Mouse (Mus musculus) frontal cortex, postnatal 25 days (tissue): ENCODE data around the gene Ckap2l.
A peak's percentile ranks its signal among the peaks of the same experiment; 100 is the strongest.

ENCODE experiments used
- DNase-seq, 2 experiments: peaks; one replicate each; pipeline ENCODE4 v3.0.0; 2022; ENCODE audit warnings: low spot score in 2 of 2

Ckap2l gene

DNA sequence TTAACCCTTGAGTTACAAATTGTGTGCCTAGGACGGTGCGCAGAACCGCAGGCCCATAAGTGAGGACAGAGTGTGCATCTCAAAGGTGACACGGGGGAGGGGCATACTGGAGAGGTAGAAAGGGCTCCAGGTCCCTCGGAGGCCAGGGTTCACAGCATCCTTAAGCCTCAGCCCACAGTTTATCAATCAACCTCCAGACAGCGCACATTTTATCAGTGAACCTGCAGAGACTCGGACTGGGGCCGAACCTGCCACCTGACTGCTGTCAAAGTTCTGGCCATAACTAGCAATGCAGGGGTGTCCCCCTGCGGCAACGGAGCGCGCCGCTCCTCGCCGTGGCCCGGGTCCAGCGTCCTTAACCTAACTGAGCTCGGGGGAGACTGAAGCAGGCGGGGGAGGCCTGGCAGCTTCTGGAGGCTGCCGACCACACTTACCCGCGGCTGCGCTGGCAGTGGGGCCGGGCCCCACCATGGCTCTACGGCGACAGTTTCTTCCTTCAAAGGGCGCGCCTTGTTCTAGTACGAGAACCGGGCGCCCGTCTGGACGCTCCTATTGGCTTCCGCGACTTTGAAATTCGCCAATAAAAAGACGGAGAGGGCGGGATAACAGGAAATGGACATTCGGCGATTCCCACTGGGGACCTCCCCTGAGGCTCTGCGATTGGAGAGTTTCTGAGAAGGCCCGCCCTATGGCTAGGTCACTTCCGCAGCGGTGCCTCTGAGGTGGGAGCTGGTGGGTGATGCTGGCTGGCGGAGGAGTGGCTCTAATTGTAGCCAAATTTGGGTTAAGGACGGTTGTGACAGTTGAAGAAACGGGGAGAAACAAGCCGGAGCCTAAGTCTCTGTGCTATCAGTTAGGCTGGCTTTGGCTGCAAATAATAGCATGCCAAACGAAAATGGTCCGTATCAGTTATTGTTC is at the start of gene Ckap2l:
Gene Ckap2l, minus strand, starts transcription at position 542 of the 918 bp plus-strand sequence.
- DNase-seq: peak; percentile 80 to 95

DNA sequence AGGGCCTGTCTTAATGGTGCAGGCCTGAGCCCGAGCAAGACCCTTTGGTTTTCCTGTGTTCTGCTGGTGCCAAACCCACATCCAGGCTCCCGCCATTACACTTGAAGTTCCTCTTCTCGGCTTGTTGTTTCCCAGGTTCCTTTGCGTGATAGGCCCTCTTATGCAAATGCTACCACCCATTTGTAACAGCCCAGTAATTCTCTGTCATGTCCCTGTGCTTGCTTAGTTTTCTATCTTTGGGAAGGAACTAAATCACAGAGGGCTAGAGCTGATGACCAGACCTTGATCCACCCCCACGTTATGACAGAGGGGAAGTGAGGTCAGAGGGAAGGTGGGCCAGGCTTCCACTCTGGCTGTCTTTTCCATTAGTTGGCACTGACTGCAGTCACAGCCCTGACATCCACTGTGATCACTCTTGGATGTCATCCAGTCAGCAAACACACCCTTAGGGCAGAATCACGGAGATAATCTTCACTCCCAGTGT is 41.2 kb upstream of the Ckap2l start:
- DNase-seq: no peak

DNA sequence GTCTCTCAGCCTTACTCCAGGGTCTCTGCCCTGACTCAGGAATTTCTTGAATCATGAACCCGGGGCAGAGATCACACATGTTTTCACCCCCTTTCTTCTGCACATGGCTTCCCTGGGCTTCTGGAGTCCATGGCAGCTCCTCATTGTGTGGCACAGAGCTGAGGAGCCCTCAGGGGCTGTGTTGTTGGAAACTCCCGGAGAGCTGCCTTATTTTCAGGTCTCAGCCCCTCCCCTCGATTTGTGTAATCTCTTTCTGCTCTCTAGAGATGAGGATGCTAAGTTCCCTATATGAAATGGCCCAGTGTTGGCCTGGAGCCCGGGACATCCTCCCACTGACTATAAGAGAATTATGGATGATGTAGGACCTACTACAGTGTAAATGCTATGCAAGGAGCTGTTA is 36.5 kb upstream of the Ckap2l start:
- DNase-seq: no peak

DNA sequence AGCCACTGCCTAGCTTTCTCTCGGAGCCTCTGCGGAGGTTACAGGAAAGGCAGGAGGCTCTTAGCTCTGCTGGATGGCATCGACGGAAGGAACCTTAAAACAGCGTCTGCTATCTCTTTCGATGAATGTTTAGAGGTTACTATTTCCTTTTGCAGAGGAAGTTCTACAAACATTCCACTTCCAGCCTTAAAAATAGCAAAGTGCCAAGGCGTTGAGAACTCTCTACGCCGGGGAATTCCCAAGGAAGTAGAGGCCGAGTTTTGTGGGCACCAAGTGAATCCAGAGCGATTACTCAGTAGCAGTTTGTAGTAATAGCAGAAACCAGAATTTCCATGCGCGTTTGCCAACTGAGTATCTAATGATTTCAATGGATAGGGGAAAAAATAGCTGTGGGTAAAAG is 33.5 kb upstream of the Ckap2l start:
- DNase-seq: no peak

DNA sequence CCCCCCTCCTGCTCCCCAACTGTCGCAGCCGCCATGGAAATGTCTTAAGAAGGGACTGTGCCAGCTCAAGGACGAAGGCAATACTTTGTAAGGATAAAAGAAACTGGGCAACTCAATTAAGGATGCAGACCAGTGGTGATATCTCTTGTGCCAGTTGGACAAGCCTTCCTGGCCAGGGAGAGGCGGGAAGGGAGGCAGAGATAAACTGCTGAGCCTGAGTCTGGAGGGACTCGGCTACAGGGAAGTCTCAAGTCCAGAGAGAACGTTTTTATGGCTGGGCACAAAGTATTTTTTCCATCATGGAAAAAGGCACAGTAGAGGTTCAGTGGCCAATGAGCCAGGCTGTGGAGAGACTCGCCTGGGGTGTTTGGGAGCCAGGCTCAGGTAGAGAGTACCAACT is 33.0 kb upstream of the Ckap2l start:
- no peak for DNase-seq

DNA sequence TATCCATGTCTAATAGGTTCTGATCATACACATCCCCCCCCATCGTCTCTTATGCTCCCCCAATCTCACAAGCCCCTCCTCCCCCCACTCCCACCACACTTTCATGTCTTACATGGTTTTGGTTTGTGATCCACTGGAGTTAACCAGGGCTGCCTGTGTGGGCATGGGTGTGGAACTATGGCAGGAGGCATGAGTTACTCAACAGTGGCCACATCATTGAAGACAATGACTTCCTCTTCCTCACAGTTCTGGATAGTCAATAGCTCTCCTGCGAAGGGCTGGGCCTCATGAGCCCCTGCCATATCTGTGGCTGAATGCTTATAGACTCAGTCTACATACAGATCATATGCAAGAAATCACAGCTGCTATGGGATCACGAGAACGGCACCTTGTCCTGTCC is 31.2 kb upstream of the Ckap2l start:
- DNase-seq: no peak

DNA sequence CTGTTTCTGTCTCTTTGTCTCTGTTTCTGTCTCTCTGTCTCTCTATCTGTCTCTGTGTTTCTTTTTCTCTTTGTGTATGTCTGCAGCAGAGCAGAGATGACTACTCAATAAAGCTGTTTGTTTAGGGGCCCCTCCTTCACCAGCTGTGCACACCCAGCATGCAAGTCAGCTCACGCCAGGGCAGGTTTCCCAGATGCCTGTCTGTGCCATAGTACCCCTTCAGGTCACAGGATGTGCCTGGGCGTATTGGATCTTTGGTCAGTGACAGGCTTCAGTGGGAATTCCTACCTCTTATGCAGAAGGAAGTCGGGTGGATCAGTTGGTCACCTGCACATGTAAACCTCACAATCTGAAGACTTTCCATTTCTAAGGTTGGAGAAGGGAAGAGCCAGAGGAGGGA is 27.2 kb upstream of the Ckap2l start:
- DNase-seq: no peak

DNA sequence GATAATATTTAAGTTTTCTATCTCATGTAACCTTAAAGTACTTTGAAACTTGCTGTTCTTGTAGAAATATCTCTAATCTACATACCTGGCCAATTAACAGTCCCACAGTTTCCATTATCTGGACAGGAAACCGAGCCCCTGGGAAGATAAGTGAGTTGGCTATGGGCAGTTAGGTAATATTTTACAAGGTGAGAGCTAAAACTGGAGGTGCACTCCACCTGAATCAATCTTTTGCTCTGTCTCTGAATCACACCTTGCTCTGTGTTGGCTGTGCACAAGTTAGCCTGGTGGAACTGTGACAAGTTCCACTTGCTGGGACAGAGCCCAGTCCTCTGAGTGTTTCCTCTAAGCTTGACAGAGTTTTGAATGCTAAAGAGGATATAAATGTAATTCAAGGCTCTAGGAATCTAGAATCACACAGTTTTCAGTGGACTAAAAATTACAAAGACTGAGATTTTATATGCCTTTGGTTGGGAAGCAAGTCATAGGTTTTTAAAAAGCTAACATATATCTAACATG is 25.2 kb upstream of the Ckap2l start:
- peak in 1 of 2 experiments; percentile 12 for DNase-seq

DNA sequence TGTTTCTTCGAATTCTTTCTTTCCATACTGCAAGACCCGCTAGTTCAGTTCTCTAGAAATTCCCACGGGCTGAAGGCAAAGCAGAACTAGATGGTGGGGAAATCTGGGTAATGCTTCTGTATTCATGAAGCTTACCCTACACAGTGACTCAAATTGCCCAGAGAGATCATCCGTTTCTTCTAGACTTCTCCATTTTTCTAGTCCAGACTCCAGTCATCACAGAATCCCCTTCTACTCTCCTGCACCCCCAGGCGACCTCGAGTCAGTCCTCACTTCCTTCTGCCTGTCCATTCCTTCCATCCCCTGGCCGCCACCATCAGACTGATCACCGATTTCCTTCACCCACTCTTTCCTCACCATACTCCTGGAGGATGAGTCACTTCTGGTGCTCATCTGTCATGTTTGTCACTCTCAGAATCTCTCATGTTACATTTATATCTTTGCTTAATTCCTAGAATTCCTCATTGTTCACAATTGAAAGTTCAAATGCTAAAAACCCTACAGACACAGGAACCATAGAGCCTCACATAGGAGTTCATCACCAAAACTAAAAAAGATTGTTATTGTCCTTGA is 23.1 kb upstream of the Ckap2l start:
- DNase-seq: peak in 1 of 2 experiments; percentile 13

DNA sequence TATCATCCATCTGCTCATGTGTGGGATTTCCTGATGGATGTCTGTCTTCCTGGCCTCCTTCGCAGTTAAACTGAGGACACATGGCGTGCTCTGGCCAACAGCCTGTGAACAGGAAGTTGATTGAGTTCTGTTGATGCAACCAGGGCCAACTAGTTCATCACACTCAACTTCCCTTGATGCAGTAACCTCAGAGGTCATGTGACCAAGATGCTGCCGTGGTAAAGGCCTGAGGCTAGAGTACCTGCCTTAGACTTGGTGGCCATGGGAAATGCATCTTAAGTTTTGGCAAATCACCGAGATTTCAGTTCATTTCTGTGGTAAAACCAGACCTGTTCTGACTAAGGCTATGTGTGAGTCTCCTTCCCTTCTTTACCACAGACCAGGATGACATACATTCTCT is 18.8 kb upstream of the Ckap2l start:
- no peak for DNase-seq

DNA sequence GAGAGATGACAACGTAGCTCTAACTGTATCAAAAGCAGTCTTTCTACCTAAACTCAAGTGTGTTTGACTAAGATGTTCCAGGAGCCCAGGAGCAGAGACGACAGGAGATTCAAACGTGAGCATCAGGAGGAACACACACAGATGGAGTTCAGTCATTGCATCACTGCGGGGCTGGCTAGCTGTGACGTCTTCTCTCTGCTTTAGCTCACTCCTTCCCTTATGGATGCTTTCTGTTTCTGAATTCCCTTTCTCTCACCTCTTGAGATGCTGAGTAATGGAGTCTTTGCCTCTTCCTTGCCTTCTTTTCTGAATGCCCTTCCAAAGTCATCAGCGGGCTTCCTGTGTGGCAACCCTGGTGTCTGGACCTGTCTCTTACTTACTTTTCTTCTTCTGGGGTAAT is 17.9 kb upstream of the Ckap2l start:
- no peak for DNase-seq

DNA sequence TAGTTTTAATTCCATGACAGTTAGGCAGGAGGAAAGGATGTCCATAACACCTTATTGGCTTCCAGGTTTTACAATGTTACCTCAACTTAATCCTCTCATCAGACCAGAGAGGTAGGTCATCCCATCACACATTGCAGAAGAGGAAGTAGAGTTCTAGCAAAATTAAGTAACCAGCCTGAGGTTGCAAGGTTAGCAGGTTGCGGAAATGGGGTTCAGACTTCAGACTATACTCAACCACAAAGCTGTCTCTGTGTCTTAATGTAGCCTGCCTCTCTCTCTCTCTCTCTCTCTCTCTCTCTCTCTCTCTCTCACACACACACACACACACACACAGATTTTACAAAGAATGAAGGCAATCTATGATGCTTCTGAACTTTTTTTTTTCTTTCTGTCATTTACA is 16.9 kb upstream of the Ckap2l start:
- no peak for DNase-seq

DNA sequence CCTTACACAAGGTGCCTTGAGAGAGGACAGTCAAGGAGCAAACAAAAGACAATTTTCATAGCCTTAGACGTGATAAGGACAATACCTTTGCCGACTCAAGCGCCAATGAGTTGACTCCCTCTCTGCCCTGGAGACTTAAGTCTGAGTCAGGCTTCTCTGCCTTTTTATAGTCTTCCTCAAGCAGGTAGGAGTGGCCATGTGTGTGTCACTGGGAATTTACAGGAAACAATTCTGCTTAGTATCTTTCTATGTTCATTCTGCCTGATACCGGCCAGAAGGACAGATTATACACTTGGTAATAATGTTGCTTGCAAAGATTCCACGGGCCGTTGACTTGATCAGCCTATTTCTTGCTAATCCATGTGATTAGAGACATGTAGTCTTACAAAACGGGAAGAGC is 12.8 kb upstream of the Ckap2l start, which contains the start of gene Il1a:
Gene Il1a, minus strand, starts transcription at position 137 of the 400 bp plus-strand sequence.
- DNase-seq: no peak

DNA sequence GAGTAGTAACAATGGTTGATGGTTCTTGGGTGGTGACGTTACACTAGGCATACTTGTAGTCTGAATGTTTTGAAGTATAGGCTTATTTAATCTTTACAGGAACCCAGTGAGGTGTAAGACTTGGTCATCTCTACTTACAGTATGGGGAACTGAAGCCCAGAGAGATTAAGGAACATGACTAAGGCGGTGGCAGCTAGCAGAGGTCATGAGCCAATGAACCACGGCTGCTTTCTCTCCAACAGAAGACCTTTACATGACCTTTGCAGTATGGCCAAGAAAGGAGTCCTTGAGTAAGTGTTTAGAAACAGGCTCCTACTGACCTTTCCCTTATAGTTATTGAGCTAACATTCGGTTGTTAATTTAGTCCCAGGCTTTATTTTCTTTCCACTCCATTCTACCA is 9.0 kb upstream of the Ckap2l start:
- DNase-seq: no peak

DNA sequence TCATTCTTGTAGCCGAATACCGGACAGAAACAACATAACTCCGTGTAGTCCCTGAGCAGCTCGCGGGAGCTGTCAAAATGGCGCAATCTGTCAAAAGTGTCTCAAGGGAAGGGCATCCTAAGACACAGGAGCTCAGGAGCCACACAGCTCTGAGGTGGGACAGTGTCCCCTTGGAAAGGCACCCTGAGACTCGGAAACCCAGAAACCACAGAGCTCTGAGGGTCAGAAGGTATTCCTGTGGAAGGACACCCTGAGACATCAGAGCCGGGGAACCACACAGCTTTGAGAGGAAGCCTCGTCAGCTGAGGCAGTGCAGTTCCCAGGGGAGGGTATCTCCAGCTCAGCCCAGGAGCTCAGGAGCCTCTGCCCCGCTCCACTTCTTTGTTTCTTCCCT is 574 bp upstream of the Ckap2l start:
- DNase-seq: no peak

DNA sequence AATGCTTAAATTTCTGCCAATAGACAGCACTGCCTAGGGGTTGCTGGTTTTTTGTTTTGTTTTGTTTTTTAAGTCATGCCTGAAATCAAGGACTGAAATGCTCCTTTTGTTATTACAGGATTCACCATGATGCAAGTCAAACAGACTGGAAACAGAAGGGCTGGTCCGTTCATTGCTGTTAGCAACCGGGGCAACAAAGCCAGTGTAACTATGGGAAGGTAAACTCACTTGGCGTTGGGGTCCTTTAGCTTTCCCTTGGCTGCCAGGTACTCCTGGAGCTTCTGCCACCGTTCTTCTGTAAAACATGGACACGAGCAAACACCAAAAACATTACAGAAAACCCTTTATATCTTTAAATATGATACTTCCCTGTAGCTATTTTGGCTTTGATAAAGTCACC is 926 bp downstream of the Ckap2l start:
- no peak for DNase-seq

DNA sequence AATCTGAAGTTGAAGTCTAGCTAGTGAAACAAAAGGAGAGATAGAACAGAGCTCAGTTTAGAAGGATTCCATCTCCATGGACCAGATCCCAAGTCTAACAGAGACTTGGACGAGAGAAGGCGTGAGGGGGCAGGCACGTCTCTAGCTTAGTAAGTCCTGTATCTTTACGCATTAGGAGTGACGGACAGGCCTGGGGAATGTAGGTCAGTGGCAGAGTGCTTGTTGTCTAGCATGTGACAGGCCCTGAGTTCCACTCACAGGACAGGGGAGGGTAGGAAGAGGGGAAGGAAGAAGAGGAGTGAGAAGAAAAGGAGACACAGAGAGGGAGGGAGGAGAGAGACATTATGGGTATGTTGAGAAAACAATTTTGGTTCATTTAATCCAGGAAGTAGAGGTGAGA is 1.9 kb downstream of the Ckap2l start:
- no peak for DNase-seq

DNA sequence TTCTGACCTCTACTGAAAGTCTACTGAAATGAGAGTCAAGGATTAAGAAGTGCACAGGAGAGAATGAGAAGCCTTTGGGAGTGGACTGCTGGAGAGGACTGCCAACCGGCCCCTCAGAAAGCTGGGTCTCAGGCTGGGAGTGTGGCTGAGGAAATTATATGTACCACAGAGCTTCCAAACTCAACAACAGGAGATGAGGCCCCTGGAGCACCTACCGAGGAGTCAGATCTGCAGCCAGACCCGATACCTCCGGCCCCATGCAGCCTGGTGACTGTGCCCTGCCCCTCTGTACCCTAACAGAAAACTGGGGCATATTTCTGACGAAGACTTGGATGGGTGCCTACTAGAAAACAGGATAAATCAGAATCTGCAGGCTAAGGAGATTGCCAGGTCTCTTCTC is 23.2 kb downstream of the Ckap2l start:
- no peak for DNase-seq

DNA sequence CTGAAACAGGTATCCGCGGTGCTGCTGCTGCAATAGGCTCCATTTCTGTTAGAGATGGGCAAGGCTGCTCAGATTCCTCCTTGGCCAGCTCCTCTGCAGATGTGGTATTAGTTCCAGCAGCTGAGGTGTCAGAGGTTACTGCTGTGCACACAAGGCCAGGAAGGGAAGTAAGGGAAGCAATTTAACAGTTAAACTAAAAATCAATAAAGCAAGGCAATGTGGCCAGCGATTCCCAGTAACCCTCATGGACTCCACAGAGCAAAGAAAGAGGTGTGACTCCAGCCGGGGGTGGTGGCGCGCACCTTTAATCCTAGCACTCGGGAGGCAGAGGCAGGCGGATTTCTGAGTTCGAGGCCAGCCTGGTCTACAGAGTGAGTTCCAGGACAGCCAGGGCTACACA is 26.4 kb downstream of the Ckap2l start:
- no peak for DNase-seq

DNA sequence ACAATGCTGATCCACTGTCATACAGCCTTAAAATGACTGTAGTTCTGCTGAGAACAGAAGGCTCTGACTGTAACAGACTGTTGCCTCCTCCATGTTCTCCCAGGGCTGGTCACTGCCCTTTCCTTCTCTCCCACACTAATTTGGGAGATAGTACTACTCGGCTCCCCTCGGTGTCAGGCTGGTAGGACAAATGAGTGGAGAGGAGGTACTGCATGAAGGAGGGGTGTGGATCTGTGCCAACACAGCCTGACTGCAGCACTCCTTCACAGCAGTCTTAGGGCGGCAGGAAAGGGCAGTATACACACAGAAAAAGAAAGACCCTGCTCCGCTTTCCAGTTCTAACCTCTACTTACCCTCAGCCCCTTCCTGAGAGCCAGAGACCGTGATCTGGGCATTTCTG is 27.0 kb downstream of the Ckap2l start:
- DNase-seq: no peak

DNA sequence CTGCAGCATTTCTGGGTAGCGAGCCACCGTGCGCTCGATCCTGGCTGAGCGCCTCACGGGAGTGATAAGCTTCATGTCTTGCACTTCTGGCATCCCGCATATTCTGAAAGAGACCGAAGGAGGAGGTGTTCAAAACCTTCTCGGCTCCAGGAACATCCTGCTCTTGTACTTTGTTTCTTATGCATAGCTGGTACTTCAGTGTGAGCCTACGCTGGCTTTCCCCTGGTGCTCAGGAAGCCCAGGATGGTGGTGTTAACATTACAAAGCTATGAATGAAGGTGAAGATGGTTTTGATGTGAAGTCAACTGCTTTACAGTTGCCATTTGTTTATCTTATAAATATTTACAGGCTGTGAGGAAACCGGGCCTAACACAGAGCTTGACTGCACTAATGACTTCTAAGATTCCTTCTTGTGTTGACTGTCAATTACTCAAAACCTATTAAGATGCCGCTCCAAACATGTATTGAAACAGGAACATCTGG is 27.8 kb downstream of the Ckap2l start:
- no peak for DNase-seq

DNA sequence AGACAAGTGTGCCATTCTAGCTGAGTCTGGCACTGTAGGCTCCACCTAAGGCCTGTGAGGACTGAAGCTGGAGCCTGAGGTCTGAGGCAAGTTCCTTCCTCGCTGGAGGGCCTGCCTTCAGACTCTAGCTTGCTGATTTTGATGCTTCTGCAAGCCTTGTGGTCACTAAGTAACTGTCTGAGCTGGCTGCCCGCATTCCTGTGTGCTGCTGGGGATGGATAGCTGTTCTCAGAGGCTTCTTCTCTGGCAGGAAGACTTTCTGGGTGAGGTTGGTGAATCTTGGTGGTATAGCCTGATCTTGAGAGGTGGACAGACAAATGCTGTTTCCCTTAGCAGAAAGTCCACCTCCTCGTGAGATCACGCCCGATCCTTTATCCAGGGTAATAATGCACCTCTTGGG is 29.3 kb downstream of the Ckap2l start:
- DNase-seq: no peak

DNA sequence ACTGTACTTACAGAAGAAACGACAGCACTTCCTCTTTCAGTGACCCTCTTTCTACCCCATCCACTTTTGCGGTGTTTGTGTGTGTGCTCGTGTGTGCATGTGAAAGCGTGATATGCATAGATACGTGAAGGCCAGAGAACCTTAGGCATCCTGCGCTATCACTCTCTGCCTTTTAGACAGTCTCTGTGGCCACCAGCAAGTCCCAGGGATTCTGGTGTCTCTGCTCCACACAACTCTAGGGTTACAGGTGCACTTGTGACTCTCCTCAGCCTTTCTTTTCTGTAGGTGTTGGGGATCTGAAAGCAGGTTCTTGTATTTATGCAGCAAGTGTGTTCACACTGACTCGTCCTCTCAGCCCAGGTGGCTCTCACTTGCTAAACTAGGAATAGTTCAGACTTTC is 31.7 kb downstream of the Ckap2l start:
- no peak for DNase-seq
